8 mouse cellular contexts compared by ENCODE assay signal in genomic region chr14:76110396-76111221, GRCm38 (mm10). TPM values are rescaled to one million over a fixed set of nuclear protein-coding genes. Genes with fewer than 3 reads are reported as not detected.
DNase-seq lines count a peak whose midpoint lies in the region; ATAC-seq and TF ChIP-seq lines count a peak whose summit lies in the region.

Gene Gpalpp1 (minus strand): TSS chr14:76110760.
Gene Nufip1 (plus strand): TSS chr14:76110891.

- peaks cover 8% of the 10 kb centered on the region for H3K4me1 ChIP-seq in heart, embryonic 12.5 days (replicated peaks)
- H3K4me1 ChIP-seq in kidney, postnatal 0 days (replicated peaks; ENCODE audit: insufficient read depth, low read length): peaks cover 14% of the 10 kb centered on the region
- H3K4me1 ChIP-seq in liver, embryonic 11.5 days (replicated peaks; ENCODE audit: control insufficient read depth, insufficient read depth, low read length): peaks cover 8% of the 10 kb centered on the region; the same call in 1 of the 2 replicates
- H3K4me1 ChIP-seq in stomach, embryonic 14.5 days (ENCODE audit: control insufficient read depth, insufficient read depth, low read length): peaks cover 11% of the 10 kb centered on the region; the same call in 1 of the 2 replicates

- H3K4me2 ChIP-seq in heart, embryonic 12.5 days: peak within 1 kb of the TSS; percentile 85
- peak within 1 kb of the TSS; percentile 74 for H3K4me2 ChIP-seq in kidney, postnatal 0 days (ENCODE audit: low read length)
- H3K4me2 ChIP-seq in liver, embryonic 11.5 days: peak within 1 kb of the TSS; percentile 71
- peak within 1 kb of the TSS; percentile 93 for H3K4me2 ChIP-seq in stomach, embryonic 14.5 days (replicated peaks; ENCODE audit: low read depth, low read length)

- peak within 1 kb of the TSS; percentile 82 for H3K27ac ChIP-seq in heart, embryonic 12.5 days (ENCODE audit: poor library complexity, severe bottlenecking)
- peak within 1 kb of the TSS; percentile 89 for H3K27ac ChIP-seq in kidney, postnatal 0 days
- peak within 1 kb of the TSS; percentile 80 for H3K27ac ChIP-seq in liver, embryonic 11.5 days (ENCODE audit: low read depth, low read length)
- peak within 1 kb of the TSS; percentile 86 for H3K27ac ChIP-seq in stomach, embryonic 14.5 days (ENCODE audit: low read length)

- peak within 1 kb of the TSS; percentile 90 for H3K4me3 ChIP-seq in heart, embryonic 12.5 days
- H3K4me3 ChIP-seq in kidney, postnatal 0 days (replicated peaks; ENCODE audit: low read depth, low read length): peak within 1 kb of the TSS; percentile 95
- peak within 1 kb of the TSS; percentile 96 for H3K4me3 ChIP-seq in liver, embryonic 11.5 days (ENCODE audit: low read depth, low read length)
- H3K4me3 ChIP-seq in stomach, embryonic 14.5 days (ENCODE audit: low read depth, low read length): peak within 1 kb of the TSS; percentile 94

- H3K27me3 ChIP-seq in heart, embryonic 12.5 days (replicated peaks): no peaks in the 10 kb centered on the region
- H3K27me3 ChIP-seq in kidney, postnatal 0 days (ENCODE audit: insufficient read depth, low read length): no peaks in the 10 kb centered on the region
- no peaks in the 10 kb centered on the region for H3K27me3 ChIP-seq in liver, embryonic 11.5 days (replicated peaks; ENCODE audit: control insufficient read depth, insufficient read depth, low read length)
- H3K27me3 ChIP-seq in stomach, embryonic 14.5 days (ENCODE audit: control insufficient read depth, insufficient read depth, low read length): no peaks in the 10 kb centered on the region

- H3K9me3 ChIP-seq in heart, embryonic 12.5 days (replicated peaks): no peaks in the 10 kb centered on the region
- H3K9me3 ChIP-seq in kidney, postnatal 0 days (replicated peaks; ENCODE audit: low read length): no peaks in the 10 kb centered on the region
- H3K9me3 ChIP-seq in liver, embryonic 11.5 days (ENCODE audit: control insufficient read depth, low read length): no peaks in the 10 kb centered on the region
- H3K9me3 ChIP-seq in stomach, embryonic 14.5 days (ENCODE audit: control insufficient read depth, low read depth, low read length): no peaks in the 10 kb centered on the region

- peak; percentile 95 for DNase-seq in CD4-positive helper T cell, adult 2 months (ENCODE audit: low read depth, low spot score)
- peak; percentile 95 for DNase-seq in brain, embryonic 18.5 days (ENCODE audit: low read depth, low spot score)
- DNase-seq in kidney, postnatal 0 days (ENCODE audit: low spot score): peak; percentile 98
- peak; percentile 89 for DNase-seq in liver, embryonic 11.5 days (ENCODE audit: low spot score)
- DNase-seq in naive thymus-derived CD4-positive, alpha-beta T cell, adult 2 months (ENCODE audit: low read depth): peak; percentile 94

- under 1% methylated on average over 69 of the region's 69 CpGs for WGBS in heart, embryonic 12.5 days
- under 1% methylated on average over 68 of the region's 69 CpGs for WGBS in kidney, postnatal 0 days
- under 1% methylated on average over 69 of the region's 69 CpGs for WGBS in liver, embryonic 11.5 days
- under 1% methylated on average over 69 of the region's 69 CpGs for WGBS in stomach, embryonic 14.5 days

- peaks cover 25% of the 10 kb centered on the region for H3K36me3 ChIP-seq in heart, embryonic 12.5 days
- H3K36me3 ChIP-seq in kidney, postnatal 0 days (ENCODE audit: insufficient read depth, low read length): peaks cover 8% of the 10 kb centered on the region; the same call in 1 of the 2 replicates
- peaks cover under 1% of the 10 kb centered on the region; the same call in 1 of the 2 replicates for H3K36me3 ChIP-seq in liver, embryonic 11.5 days (ENCODE audit: control insufficient read depth, insufficient read depth, low read length)
- peaks cover 11% of the 10 kb centered on the region; the same call in 1 of the 2 replicates for H3K36me3 ChIP-seq in stomach, embryonic 14.5 days (ENCODE audit: control insufficient read depth, insufficient read depth, low read length)

- ATAC-seq in erythroid progenitor cell, adult 5-6 weeks (replicated peaks; ENCODE audit: low FRiP score, poor library complexity, severe bottlenecking): peak; percentile 93
- peak; percentile 98 for ATAC-seq in heart, embryonic 12.5 days (ENCODE audit: insufficient number of reproducible peaks, low FRiP score)
- peak; percentile 99 for ATAC-seq in kidney, postnatal 0 days (replicated peaks; ENCODE audit: low FRiP score, low read depth)
- peak; percentile 97 for ATAC-seq in liver, embryonic 11.5 days (replicated peaks; ENCODE audit: low FRiP score)
- peak; percentile 99 for ATAC-seq in stomach, embryonic 14.5 days (ENCODE audit: insufficient number of reproducible peaks, insufficient read depth, low FRiP score, low read depth)

- H3K9ac ChIP-seq in heart, embryonic 12.5 days: peak within 1 kb of the TSS; percentile 85
- peak within 1 kb of the TSS; percentile 94 for H3K9ac ChIP-seq in kidney, postnatal 0 days (ENCODE audit: low read depth, low read length)
- peak within 1 kb of the TSS; percentile 82 for H3K9ac ChIP-seq in liver, embryonic 11.5 days (ENCODE audit: low read depth, low read length)
- H3K9ac ChIP-seq in stomach, embryonic 14.5 days (replicated peaks; ENCODE audit: low read depth, low read length): peak within 1 kb of the TSS; percentile 81

- 0 out of 2 replicates have a peak, but pooled peaks have one; percentile 2 for TF ChIP-seq CTCF in kidney, postnatal 0 days (IDR thresholded peaks at IDR 0.05; ENCODE audit: low read depth)

RNA-seq across cellular contexts. Expression of gene Gpalpp1, which starts in this region (rescaled TPM):
- total RNA-seq in erythroid progenitor cell, adult 5-6 weeks (2015; ENCODE audit: low replicate concordance): 7.6 and 8.0 TPM in 2 replicates
- total RNA-seq in erythroid progenitor cell, adult 5-6 weeks (2017; ENCODE audit: low replicate concordance): 5.2 and 6.2 TPM in 2 replicates
- polyA plus RNA-seq in heart, embryonic 12.5 days (2016; fragmentation: Nextera tagmentation; extraction: Ambion mirVana): 13.4 and 14.0 TPM in 2 replicates
- polyA plus RNA-seq in kidney, postnatal 0 days (2015; fragmentation: Nextera tagmentation; extraction: Ambion mirVana): 9.7 and 10.0 TPM in 2 replicates
- polyA plus RNA-seq in liver, embryonic 11.5 days (2014; fragmentation: Nextera tagmentation; extraction: Ambion mirVana): 15.7 and 16.3 TPM in 2 replicates
- polyA plus RNA-seq in stomach, embryonic 14.5 days (2014; fragmentation: Nextera tagmentation; extraction: Ambion mirVana): 12.4 and 14.4 TPM in 2 replicates

RNA-seq across cellular contexts. Expression of gene Nufip1, which starts in this region (rescaled TPM):
- total RNA-seq in erythroid progenitor cell, adult 5-6 weeks (2015; ENCODE audit: low replicate concordance): 2.9 and 5.9 TPM in 2 replicates
- total RNA-seq in erythroid progenitor cell, adult 5-6 weeks (2017; ENCODE audit: low replicate concordance): 3.0 and 5.7 TPM in 2 replicates
- polyA plus RNA-seq in heart, embryonic 12.5 days (2016; fragmentation: Nextera tagmentation; extraction: Ambion mirVana): 10.8 and 11.3 TPM in 2 replicates
- polyA plus RNA-seq in kidney, postnatal 0 days (2015; fragmentation: Nextera tagmentation; extraction: Ambion mirVana): 13.2 and 13.8 TPM in 2 replicates
- polyA plus RNA-seq in liver, embryonic 11.5 days (2014; fragmentation: Nextera tagmentation; extraction: Ambion mirVana): 17.3 and 18.5 TPM in 2 replicates
- 13.6 and 14.1 TPM in 2 replicates for polyA plus RNA-seq in stomach, embryonic 14.5 days (2014; fragmentation: Nextera tagmentation; extraction: Ambion mirVana)

Comparison
In these comparisons a context has a peak if more than half of its experiments do, and no peak if none do; other contexts are left out.
1. Peak in every context shown above with its lines: DNase-seq, ATAC-seq, H3K4me3 ChIP-seq and H3K27ac ChIP-seq.